Mouse (Mus musculus) left cerebral cortex, adult 18-20 months (tissue): ENCODE results near the gene Krtap14. TPM values are rescaled to one million over a fixed set of nuclear protein-coding genes. Genes with fewer than 3 reads are reported as not detected.

ENCODE experiments used
- DNase-seq, 2 experiments: peaks; one replicate each; pipeline ENCODE4 v3.0.0; 2021 to 2022; ENCODE audit warnings: low spot score in 2 of 2, mixed read lengths in 1 of 2
- long read RNA-seq, 2 experiments: library from polyadenylated mRNA; stranded (forward); transcript quantifications; one replicate each; pipeline ENCODE4 v2.0.0; 2021
- total RNA-seq, 2 experiments: library from RNA; stranded (reverse); gene quantifications; 2 replicates each; pipeline ENCODE4 v1.2.3; 2021

Gene Krtap14
- not detected for total RNA-seq
- long read RNA-seq, experiment 1 = 0 reads
- long read RNA-seq, experiment 2 = 0 reads

- DNase-seq = no peak
Observed at GRCm38 (mm10) chr16:88826095-88826652, at the start of gene Krtap14. Gene Krtap14, minus strand, starts transcription at chr16:88826145.

GRCm38 (mm10) chr16:88874169-88874568 is 48.2 kb upstream of the Krtap14 start, which contains the start of gene Krtap19-2:
Gene Krtap19-2, minus strand, starts transcription at chr16:88874269.
- no peak for DNase-seq

GRCm38 (mm10) chr16:88869311-88869710 is 43.4 kb upstream of the Krtap14 start, which contains the start of gene Krtap19-1:
Gene Krtap19-1, minus strand, starts transcription at chr16:88869411.
- DNase-seq = no peak

- DNase-seq = no peak
Observed at GRCm38 (mm10) chr16:88864887-88865407, 39.0 kb upstream of the Krtap14 start.

GRCm38 (mm10) chr16:88851450-88851849 is 25.5 kb upstream of the Krtap14 start:
- DNase-seq = no peak

GRCm38 (mm10) chr16:88848558-88848957 is 22.6 kb upstream of the Krtap14 start:
- DNase-seq = no peak

- DNase-seq = no peak
Observed at GRCm38 (mm10) chr16:88847363-88847762, 21.4 kb upstream of the Krtap14 start.

GRCm38 (mm10) chr16:88826978-88827377 is 1.0 kb upstream of the Krtap14 start:
- DNase-seq = no peak

- DNase-seq = peak in 1 of 2 experiments; percentile 5
Observed at GRCm38 (mm10) chr16:88823736-88824135, 2.2 kb downstream of the Krtap14 start.

- no peak for DNase-seq
Observed at GRCm38 (mm10) chr16:88820066-88820465, 5.9 kb downstream of the Krtap14 start, which contains the start of gene Krtap15. Gene Krtap15, plus strand, starts transcription at chr16:88820215.

GRCm38 (mm10) chr16:88811827-88812226 is 14.1 kb downstream of the Krtap14 start, which contains the start of gene Gm20741:
Gene Gm20741, minus strand, starts transcription at chr16:88812220.
- DNase-seq = no peak

- DNase-seq = no peak
Observed at GRCm38 (mm10) chr16:88786786-88787185, 39.2 kb downstream of the Krtap14 start.

- DNase-seq = no peak
Observed at GRCm38 (mm10) chr16:88777596-88777995, 48.3 kb downstream of the Krtap14 start, which contains the start of gene Gm5965. Gene Gm5965, plus strand, starts transcription at chr16:88777896.

GRCm38 (mm10) chr16:88774106-88774505 is 51.8 kb downstream of the Krtap14 start, which contains the start of gene 2310057N15Rik:
Gene 2310057N15Rik, minus strand, starts transcription at chr16:88774206.
- DNase-seq = no peak

Other genes starting within 250 kb of the Krtap14 start
- not detected for gene Krtap24-1, start 213.9 kb downstream of the Krtap14 start, total RNA-seq
- gene 2310079G19Rik, start 198.5 kb downstream of the Krtap14 start, total RNA-seq = not detected
- not detected for gene Krtap26-1, start 178.3 kb downstream of the Krtap14 start, total RNA-seq
- gene Krtap27-1, start 154.5 kb downstream of the Krtap14 start, total RNA-seq = not detected
- gene 2310061N02Rik, start 118.2 kb downstream of the Krtap14 start, total RNA-seq = not detected
- not detected for gene Krtap13-1, start 97.3 kb downstream of the Krtap14 start, total RNA-seq
- not detected for gene Krtap13, start 74.5 kb downstream of the Krtap14 start, total RNA-seq
- not detected for gene 2310034C09Rik, start 67.3 kb downstream of the Krtap14 start, total RNA-seq
- not detected for gene 2310057N15Rik, start 51.9 kb downstream of the Krtap14 start, total RNA-seq
- gene Gm5965, start 48.2 kb downstream of the Krtap14 start, total RNA-seq = not detected
- not detected for gene Gm20741, start 13.9 kb downstream of the Krtap14 start, total RNA-seq
- not detected for gene Krtap15, start 5.9 kb downstream of the Krtap14 start, total RNA-seq
- not detected for gene Krtap19-1, start 43.3 kb upstream of the Krtap14 start, total RNA-seq
- not detected for gene Krtap19-2, start 48.1 kb upstream of the Krtap14 start, total RNA-seq
- gene Krtap19-3, start 51.9 kb upstream of the Krtap14 start, total RNA-seq = not detected
- gene Krtap19-4, start 58.9 kb upstream of the Krtap14 start, total RNA-seq = not detected
- gene Krtap19-5, start 70.3 kb upstream of the Krtap14 start, total RNA-seq = not detected
- not detected for gene Krtap19-9b, start 106.1 kb upstream of the Krtap14 start, total RNA-seq
- not detected for gene Krtap16-3, start 136.7 kb upstream of the Krtap14 start, total RNA-seq
- not detected for gene Krtap22-2, start 184.6 kb upstream of the Krtap14 start, total RNA-seq
- not detected for gene Gm10229, start 189.1 kb upstream of the Krtap14 start, total RNA-seq
- not detected for gene Krtap6-1, start 205.6 kb upstream of the Krtap14 start, total RNA-seq
- not detected for gene Gm10228, start 215.3 kb upstream of the Krtap14 start, total RNA-seq
- gene Krtap6-5, start 221.7 kb upstream of the Krtap14 start, total RNA-seq = not detected
- not detected for gene 1110025L11Rik, start 237.9 kb upstream of the Krtap14 start, total RNA-seq